Mouse (Mus musculus) c-Kit-positive CD71-negative TER-119-negative erythroid progenitor cells, embryonic 14.5 days (primary cell): ENCODE results near the gene Xrcc5.

Experiments
- DNase-seq: peaks from one replicate; pipeline ENCODE4 v3.0.0-alpha.2; 2013; ENCODE audit warnings: low read depth

Gene Xrcc5

GRCm38 (mm10) chr1:72399720-72400401 lies 92.6 kb downstream of the Xrcc5 start:
- no peak for DNase-seq

GRCm38 (mm10) chr1:72400616-72401015 lies 93.4 kb downstream of the Xrcc5 start:
- no peak for DNase-seq

GRCm38 (mm10) chr1:72401331-72402069 lies 94.3 kb downstream of the Xrcc5 start:
- DNase-seq = no peak

- DNase-seq = no peak
Observed at GRCm38 (mm10) chr1:72406505-72407079, 99.4 kb downstream of the Xrcc5 start.

GRCm38 (mm10) chr1:72409936-72410335 lies 102.7 kb downstream of the Xrcc5 start:
- DNase-seq = no peak

GRCm38 (mm10) chr1:72411108-72411507 lies 103.9 kb downstream of the Xrcc5 start:
- DNase-seq = no peak

GRCm38 (mm10) chr1:72413205-72413604 lies 106.0 kb downstream of the Xrcc5 start:
- DNase-seq = no peak

- no peak for DNase-seq
Observed at GRCm38 (mm10) chr1:72414133-72414532, 106.9 kb downstream of the Xrcc5 start.

- DNase-seq = no peak
Observed at GRCm38 (mm10) chr1:72414561-72415253, 107.5 kb downstream of the Xrcc5 start.

GRCm38 (mm10) chr1:72418744-72419655 lies 111.8 kb downstream of the Xrcc5 start:
- no peak for DNase-seq

GRCm38 (mm10) chr1:72420220-72420619 lies 113.0 kb downstream of the Xrcc5 start:
- DNase-seq = no peak

- no peak for DNase-seq
Observed at GRCm38 (mm10) chr1:72422121-72422520, 114.9 kb downstream of the Xrcc5 start.

GRCm38 (mm10) chr1:72426456-72426855 lies 119.2 kb downstream of the Xrcc5 start:
- DNase-seq = no peak

GRCm38 (mm10) chr1:72428526-72428925 lies 121.3 kb downstream of the Xrcc5 start:
- peak; percentile 19 for DNase-seq

GRCm38 (mm10) chr1:72429107-72429807 lies 122.0 kb downstream of the Xrcc5 start:
- DNase-seq = peak; percentile 29

- DNase-seq = no peak
Observed at GRCm38 (mm10) chr1:72432579-72432978, 125.4 kb downstream of the Xrcc5 start.

- DNase-seq = no peak
Observed at GRCm38 (mm10) chr1:72434510-72434909, 127.3 kb downstream of the Xrcc5 start.

GRCm38 (mm10) chr1:72436967-72437366 lies 129.7 kb downstream of the Xrcc5 start:
- DNase-seq = no peak

- DNase-seq = no peak
Observed at GRCm38 (mm10) chr1:72439146-72439545, 131.9 kb downstream of the Xrcc5 start.

- no peak for DNase-seq
Observed at GRCm38 (mm10) chr1:72442747-72443146, 135.5 kb downstream of the Xrcc5 start.
